Mouse (Mus musculus) mature B cell (primary cell): ENCODE data around the gene Fam110a.

Source experiments
- in situ Hi-C: fragments of 300-500 bp; cut with MboI; formaldehyde crosslinking; loops from 2 replicates; pipeline ENCODE4 v1.14.3; 2019

The Fam110a gene

GRCm38 (mm10) chr2:151937893-151938292 is 42.1 kb downstream of the Fam110a start:
- in situ Hi-C loops = loop anchor here (10.0 kb wide), 1 partner anchor 57 kb away; the partner anchor contains the start of gene Slc52a3

- in situ Hi-C loops = loop anchor here (10.0 kb wide), 1 partner anchor 64 kb away; the partner anchor contains the start of gene Slc52a3
Measured at GRCm38 (mm10) chr2:151930389-151931074, 49.5 kb downstream of the Fam110a start.

DNA sequence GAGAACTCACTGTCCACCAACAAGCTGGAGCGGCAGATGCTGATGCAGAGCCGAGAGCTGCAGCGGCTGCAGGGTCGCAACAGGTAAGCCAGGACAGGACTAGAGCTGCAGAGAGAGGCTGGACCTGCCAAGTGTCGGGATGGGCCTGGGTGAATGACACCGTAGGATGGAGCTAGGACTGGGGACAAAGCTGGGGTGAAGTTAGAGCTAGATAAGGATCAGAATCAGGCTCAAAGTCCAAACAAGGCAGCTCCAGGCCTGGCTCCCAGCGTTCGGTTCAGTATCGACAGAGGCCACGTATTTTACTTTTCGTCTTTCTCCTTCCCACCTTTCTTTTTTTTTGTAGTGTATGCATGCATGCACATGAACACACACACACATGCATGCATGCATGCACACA is 52.9 kb downstream of the Fam110a start:
- in situ Hi-C loops = no loop called here

DNA sequence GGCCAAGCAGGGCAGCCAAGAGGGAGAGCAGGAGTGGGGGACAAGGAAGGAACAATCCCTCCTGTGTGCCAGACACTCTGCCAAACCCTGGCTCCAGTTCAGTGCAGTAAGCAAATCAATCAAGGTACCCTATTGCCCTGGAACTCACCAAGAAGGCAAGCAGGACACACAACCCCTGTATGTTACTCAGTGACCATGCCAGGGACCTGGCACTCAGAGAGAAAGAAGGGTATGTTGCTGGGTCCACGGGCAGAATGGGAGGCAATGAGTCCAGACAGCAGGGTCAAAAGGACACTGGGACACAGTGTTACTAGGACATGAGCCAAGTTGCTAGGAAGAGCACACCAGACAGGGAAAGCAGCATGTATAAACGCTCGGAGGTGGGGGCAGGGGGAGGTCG is 54.3 kb downstream of the Fam110a start:
- in situ Hi-C loops = no loop called here

DNA sequence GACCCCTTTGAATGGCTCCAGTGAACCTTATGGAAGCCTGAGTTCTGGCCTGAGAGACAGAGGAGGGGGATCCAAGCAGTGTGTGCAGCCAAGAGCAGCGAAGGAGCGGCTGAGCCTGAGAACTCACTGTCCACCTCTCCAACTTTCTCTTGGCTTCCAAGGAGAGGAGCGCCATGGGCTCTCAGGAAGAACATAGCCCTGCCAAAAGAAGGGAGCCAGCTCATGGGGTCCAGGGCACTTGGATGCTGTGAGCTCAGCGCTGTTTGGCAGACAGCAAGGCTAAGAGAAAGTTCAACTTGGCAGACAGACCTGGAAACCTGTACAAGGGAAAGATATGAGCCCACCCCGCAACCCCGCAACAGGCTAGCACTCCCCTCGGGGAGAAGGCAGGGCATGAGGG is 55.7 kb downstream of the Fam110a start:
- in situ Hi-C loops = no loop called here

DNA sequence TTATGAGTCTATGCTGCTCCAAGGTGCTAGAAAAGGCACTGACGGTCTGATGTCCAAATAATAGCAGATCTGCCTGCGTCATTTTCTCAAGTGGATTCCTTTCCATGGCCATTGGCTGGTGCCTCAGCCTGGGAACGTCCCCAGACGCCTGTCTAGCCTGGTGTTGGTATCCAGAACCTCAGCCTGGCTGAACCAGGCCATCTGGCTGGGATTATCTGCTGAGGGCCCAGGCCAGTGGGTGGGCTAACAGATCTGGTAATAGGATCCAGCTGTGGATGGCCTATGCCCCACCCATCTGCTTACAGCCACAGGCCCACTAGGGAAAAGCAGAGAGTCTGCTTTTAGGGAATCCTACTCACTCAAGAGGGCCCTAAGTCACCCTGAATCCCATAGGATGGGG is 58.4 kb downstream of the Fam110a start:
- in situ Hi-C loops = no loop called here

GRCm38 (mm10) chr2:151921068-151921467 is 59.0 kb downstream of the Fam110a start:
- in situ Hi-C loops = no loop called here
